Mouse (Mus musculus) midbrain, embryonic 15.5 days (tissue): Measurements from ENCODE around the gene Noc2l. TPM values are rescaled to one million over a fixed set of nuclear protein-coding genes. Genes with fewer than 3 reads are reported as not detected.

Experiments used
- ATAC-seq: fragments of 200-750 bp; cut with Nextera tagmentation; replicated peaks from 2 replicates; pipeline ENCODE4 v1.8.0; 2017; ENCODE audit warnings: moderate TSS enrichment
- H3K27ac ChIP-seq: fragments of 300-500 bp; sonication (generic); 2 replicates; pipeline ENCODE4 v1.5.1; 2015; ENCODE audit warnings: mild to moderate bottlenecking, inconsistent platforms
- H3K27me3 ChIP-seq: fragments of 300-500 bp; sonication (generic); replicated peaks from 2 replicates; pipeline ENCODE4 v1.6.1; 2015; ENCODE audit warnings: inconsistent platforms
- H3K36me3 ChIP-seq: fragments of 300-500 bp; sonication (generic); replicated peaks from 2 replicates; pipeline ENCODE4 v1.6.1; 2015; ENCODE audit warnings: inconsistent platforms
- H3K4me1 ChIP-seq: fragments of 300-500 bp; sonication (generic); 2 replicates; pipeline ENCODE4 v1.6.1; 2015; ENCODE audit warnings: inconsistent platforms
- H3K4me2 ChIP-seq: fragments of 300-500 bp; sonication (generic); 2 replicates; pipeline ENCODE4 v1.6.1; 2015; ENCODE audit warnings: inconsistent platforms, mild to moderate bottlenecking, moderate library complexity
- H3K4me3 ChIP-seq: fragments of 300-500 bp; sonication (generic); 2 replicates; pipeline ENCODE4 v1.5.1; 2015; ENCODE audit warnings: mild to moderate bottlenecking, inconsistent platforms
- H3K9ac ChIP-seq: fragments of 300-500 bp; sonication (generic); 2 replicates; pipeline ENCODE4 v1.6.1; 2015; ENCODE audit warnings: mild to moderate bottlenecking, inconsistent platforms
- H3K9me3 ChIP-seq: fragments of 300-500 bp; sonication (generic); 2 replicates; pipeline ENCODE4 v1.6.1; 2016; ENCODE audit warnings: inconsistent platforms
- WGBS: fragments of 180-500 bp; shearing (Covaris S2); methylation state at CpG from one replicate; pipeline ENCODE4 v1.1.7; 2015; ENCODE audit warnings: mixed read lengths; 5-methylcytosine and 5-hydroxymethylcytosine counted together
- polyA plus RNA-seq: library from polyadenylated mRNA; unstranded; fragments of >200 nt; fragmentation: Nextera tagmentation; extraction: Ambion mirVana; gene quantifications from 2 replicates; pipeline ENCODE4 v1.2.1, GENCODE M21; 2015

Noc2l gene
- polyA plus RNA-seq, 1 experiment from 2014 or later: 60.4 TPM

DNA sequence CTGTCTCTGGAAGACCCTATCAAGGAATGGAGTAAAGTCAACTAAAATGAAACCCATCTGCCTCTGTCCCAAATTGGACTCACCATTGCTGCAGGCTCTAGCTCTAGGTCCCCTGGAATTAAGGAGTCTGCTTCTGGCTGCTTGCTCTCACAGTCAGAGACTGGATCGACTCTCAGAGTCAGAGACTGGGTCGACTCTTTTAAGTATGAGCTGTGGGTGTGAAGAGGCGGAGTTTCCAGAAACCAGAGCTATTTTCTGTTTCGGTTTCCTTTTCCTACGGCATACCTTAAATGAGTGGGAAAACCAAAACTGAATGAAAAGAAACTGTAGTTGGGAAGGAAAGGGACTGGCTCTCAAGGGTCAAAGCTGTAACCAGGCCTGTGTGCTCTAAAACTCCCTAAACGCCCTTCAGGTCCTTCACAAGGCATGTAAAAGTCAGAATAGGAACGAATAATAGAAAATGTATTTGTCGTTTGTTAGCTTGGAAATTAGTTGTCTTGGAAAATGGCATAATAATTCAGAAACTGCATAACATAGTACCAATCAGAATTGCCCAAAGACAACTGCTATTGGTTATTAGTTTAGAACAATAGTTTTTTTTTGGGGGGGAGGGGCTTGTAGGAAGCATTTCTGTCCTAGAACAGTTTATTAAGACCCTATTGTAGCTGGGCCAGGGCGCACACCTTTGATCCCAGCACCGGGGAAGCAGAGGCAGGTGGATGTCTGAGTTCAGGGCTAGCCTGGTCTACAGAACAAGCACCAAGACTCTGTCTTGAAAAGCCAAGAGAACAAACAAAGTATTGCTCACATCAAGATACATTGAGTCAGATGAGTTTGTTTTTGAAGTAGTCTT lies 35.0 kb upstream of the Noc2l start, which contains the start of gene Isg15:
Isg15 (minus strand) TSS at position 196 of the 853 bp plus-strand sequence.
- Histone ChIP-seq H3K9me3 (no peaks in the 10 kb centered on the region), H3K36me3 (no peaks in the 10 kb centered on the region), H3K4me2 (no peak within 1 kb of the TSS), H3K27ac (no peak within 1 kb of the TSS), H3K27me3 (no peaks in the 10 kb centered on the region; the same call in 1 of the 2 replicates), H3K9ac (no peak within 1 kb of the TSS), H3K4me1 (peaks cover 29% of the 10 kb centered on the region), H3K4me3 (no peak within 1 kb of the TSS)
- ATAC-seq: no peak
- 69% methylated on average over 10 of the region's 10 CpGs for WGBS

DNA sequence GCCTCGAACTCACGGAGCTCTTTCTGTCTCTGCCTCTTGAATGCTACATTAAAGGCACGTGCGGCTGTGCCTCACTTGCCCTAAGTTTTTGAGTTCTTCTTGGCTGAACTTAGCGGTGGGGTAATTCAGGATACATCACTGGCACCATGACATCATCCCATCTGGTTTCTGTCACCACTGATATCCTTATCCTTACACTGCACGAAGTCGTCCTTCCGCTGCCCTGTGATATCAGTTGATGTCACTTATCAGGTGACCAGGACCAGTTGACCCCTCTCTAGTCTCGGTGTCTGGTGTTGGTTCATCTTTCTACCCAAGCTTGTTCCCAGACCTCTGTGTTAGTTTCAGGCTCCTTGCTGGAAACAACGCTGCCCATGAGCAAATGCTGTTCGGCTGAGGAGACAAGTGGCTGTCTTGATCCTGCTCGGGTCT lies 33.3 kb upstream of the Noc2l start:
- peaks cover 19% of the 10 kb centered on the region for H3K4me1 ChIP-seq
- H3K27ac ChIP-seq: peak overlapping the region; percentile 67
- no peaks in the 10 kb centered on the region for H3K36me3 ChIP-seq
- ATAC-seq: no peak
- peak overlapping the region; percentile 91 for H3K4me2 ChIP-seq
- H3K4me3 ChIP-seq: peak overlapping the region; percentile 50
- H3K27me3 ChIP-seq: no peaks in the 10 kb centered on the region; the same call in 1 of the 2 replicates
- H3K9ac ChIP-seq: peak overlapping the region; percentile 49; the same call in 1 of the 2 replicates
- WGBS: 44% methylated on average over 12 of the region's 12 CpGs
- no peaks in the 10 kb centered on the region for H3K9me3 ChIP-seq

DNA sequence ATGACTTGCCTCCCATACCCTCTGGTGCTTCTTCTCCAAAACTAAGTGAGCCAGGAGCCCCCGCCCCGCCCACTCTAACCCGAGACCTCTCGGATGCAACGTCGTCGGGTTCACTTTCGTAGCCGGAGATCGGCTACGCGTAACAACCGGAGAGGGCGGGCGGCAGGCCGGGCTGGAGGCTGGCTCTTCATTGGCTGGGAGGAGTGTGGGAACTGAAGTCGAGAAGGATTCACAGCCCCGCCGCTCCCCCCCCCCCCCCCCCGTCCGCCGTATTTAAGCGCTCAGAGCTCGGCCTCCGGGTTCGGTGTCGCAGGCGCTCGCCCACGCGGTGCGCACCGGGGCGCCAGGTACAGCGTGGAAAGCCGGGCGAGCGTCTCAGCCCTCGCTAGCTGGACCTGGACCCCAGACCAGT lies 32.8 kb upstream of the Noc2l start, which contains the start of gene AW011738:
AW011738 (plus strand) TSS at position 304 of the 412 bp plus-strand sequence.
- Histone ChIP-seq H3K9me3 (no peaks in the 10 kb centered on the region), H3K9ac (peak within 1 kb of the TSS; percentile 49), H3K4me1 (peaks cover 19% of the 10 kb centered on the region), H3K4me3 (peak within 1 kb of the TSS; percentile 50), H3K36me3 (no peaks in the 10 kb centered on the region), H3K27me3 (no peaks in the 10 kb centered on the region; the same call in 1 of the 2 replicates), H3K27ac (peak within 1 kb of the TSS; percentile 72), H3K4me2 (peak within 1 kb of the TSS; percentile 91)
- WGBS: under 1% methylated on average over 39 of the region's 39 CpGs
- peak; percentile 67 for ATAC-seq

DNA sequence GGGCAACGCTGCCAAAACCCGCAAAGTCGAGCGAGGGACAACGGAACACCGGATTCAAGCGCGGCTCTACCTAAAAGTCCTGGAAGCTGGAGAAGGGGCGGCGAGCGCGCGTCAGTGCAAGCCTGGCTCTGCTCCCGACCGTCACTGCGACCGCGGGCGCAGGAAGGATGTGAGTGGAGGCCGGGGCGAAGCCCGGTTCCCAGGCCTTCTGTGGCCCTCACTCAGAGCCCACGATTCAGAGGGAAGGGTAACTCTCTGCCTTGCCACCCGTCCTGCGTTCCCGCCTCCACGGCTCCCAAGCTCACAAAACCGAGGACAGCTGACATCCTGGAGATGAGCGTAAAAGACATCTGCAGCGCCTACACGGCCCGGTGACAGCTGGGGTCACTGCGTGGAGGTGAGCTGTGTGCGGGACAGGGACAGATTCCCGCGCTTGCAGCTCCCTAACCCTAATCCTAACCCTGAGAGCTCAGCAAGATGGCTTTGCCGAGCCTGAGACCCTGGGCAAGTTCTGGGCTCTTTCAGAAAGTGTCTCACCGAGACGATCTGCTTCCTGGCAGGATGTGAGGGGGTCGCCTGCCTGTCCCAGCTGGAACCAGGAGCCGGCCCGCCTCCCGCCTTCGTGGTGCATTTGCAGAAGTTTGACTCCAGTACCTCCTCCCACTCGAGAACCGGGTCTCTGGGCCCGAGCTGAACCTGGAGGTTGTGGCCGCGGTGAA lies 32.2 kb upstream of the Noc2l start:
- WGBS: under 1% methylated on average over 49 of the region's 49 CpGs
- Histone ChIP-seq H3K4me3 (peak overlapping the region; percentile 50), H3K9me3 (no peaks in the 10 kb centered on the region), H3K9ac (peak overlapping the region; percentile 49), H3K4me1 (peaks cover 19% of the 10 kb centered on the region), H3K27me3 (no peaks in the 10 kb centered on the region; the same call in 1 of the 2 replicates), H3K27ac (peak overlapping the region; percentile 72), H3K4me2 (peak overlapping the region; percentile 91), H3K36me3 (no peaks in the 10 kb centered on the region)
- ATAC-seq: peak; percentile 29; the same call in 1 of the 2 replicates

DNA sequence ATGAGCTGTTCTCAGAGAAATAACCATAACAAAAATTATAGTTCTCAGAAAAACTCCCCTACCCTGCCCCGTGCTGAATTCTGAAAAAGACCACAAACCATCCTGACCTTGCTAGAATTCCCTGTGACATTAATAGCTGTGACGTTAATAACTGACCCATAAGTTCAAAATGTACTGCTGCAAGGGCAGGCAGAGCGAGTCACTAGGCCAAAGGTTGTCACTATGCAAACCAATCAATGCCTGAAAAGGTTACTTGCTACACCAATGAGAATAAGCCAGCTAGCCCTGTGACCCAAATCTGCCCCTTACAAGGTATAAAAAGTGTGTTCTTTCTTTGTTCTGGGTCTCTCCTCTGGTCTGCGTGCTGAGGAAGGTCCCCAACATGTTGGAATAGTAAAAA lies 26.9 kb upstream of the Noc2l start:
- Histone ChIP-seq H3K4me2 (no peak overlapping the region), H3K9me3 (no peaks in the 10 kb centered on the region), H3K27ac (no peak overlapping the region), H3K36me3 (no peaks in the 10 kb centered on the region), H3K27me3 (no peaks in the 10 kb centered on the region), H3K9ac (no peak overlapping the region), H3K4me3 (no peak overlapping the region), H3K4me1 (peaks cover 5% of the 10 kb centered on the region)
- no peak for ATAC-seq
- 84% methylated on average over 4 of the region's 4 CpGs for WGBS

DNA sequence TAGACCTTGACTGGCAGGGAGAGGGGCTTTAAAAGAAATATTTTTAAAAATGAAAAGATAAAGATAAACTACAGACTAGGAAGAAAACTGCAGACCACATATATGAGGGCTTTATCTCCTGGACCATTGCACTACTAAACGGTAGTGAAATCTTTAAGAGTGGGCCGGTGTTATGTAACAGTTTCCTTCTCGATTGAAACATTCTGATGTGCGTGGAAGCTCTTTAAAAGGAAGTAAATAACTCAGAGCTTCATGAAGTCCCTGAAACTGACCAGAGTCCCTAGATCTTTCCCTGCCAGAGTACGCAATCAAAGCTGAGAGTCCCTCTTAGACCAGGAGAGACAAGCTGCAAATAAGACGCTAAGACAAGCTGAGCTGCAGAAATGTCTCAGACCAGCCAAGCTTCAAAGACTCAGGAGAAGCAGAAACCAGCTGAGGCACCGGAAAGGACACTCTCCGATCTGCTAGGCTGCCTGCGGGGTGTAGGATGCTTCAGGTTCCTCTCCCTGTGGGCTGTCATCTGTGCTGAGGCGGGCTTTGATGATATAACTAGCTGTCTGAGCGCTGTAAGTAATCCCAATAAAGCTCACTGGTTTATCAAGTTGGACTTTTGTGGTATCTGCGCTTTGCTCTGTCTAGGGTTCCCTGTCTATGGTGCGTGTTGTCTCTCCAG lies 25.7 kb upstream of the Noc2l start:
- no peak overlapping the region for H3K4me2 ChIP-seq
- no peak overlapping the region for H3K9ac ChIP-seq
- ATAC-seq: no peak
- H3K4me3 ChIP-seq: no peak overlapping the region
- 76% methylated on average over 13 of the region's 13 CpGs for WGBS
- H3K27me3 ChIP-seq: no peaks in the 10 kb centered on the region
- no peaks in the 10 kb centered on the region for H3K4me1 ChIP-seq
- H3K36me3 ChIP-seq: no peaks in the 10 kb centered on the region
- no peak overlapping the region for H3K27ac ChIP-seq
- H3K9me3 ChIP-seq: no peaks in the 10 kb centered on the region

DNA sequence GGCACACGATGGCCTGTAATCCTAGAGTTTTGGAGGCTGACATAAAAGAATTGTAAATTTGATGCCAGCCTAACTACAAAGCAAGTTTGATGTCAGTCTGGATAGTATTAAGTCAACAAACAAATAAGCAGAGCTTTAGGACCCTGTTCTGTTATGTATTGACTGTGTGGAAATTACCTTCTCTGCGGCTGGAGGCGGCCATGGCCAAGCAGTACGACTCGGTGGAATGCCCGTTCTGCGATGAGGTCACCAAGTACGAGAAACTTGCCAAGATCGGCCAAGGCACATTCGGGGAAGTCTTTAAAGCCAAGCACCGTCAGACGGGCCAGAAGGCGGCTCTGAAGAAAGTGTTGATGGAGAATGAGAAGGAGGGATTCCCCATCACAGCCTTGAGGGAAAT lies 22.7 kb upstream of the Noc2l start:
- Histone ChIP-seq H3K27ac (no peak overlapping the region), H3K4me1 (no peaks in the 10 kb centered on the region), H3K9me3 (no peaks in the 10 kb centered on the region), H3K27me3 (no peaks in the 10 kb centered on the region), H3K36me3 (no peaks in the 10 kb centered on the region), H3K4me3 (no peak overlapping the region), H3K4me2 (no peak overlapping the region), H3K9ac (no peak overlapping the region)
- WGBS: 97% methylated on average over 13 of the region's 13 CpGs
- ATAC-seq: no peak

DNA sequence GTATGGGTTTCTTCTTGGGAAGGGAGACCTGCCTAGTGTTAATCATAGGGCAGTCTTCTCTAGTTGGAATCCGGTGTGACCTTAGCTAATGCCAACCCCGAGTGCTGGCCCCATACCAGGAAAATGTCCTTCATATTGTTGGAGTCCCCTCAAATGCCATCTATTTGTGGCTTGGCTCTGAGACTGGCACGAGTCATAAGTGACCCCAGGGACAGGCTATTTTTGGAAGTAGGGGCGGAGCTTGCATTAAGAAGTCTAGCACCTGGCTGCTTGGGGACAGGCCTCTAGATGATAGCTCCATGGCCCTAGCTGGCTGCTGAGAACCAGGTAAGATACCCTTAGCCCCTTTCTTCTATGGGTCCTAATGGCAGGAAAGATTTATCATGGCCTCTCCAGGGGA lies 20.2 kb upstream of the Noc2l start, which contains the start of gene Perm1:
Perm1 (plus strand) TSS at position 220 of the 400 bp plus-strand sequence.
- H3K9ac ChIP-seq: no peak within 1 kb of the TSS
- H3K4me3 ChIP-seq: no peak within 1 kb of the TSS
- no peaks in the 10 kb centered on the region for H3K36me3 ChIP-seq
- no peaks in the 10 kb centered on the region for H3K4me1 ChIP-seq
- ATAC-seq: no peak
- no peaks in the 10 kb centered on the region for H3K27me3 ChIP-seq
- 88% methylated on average over 4 of the region's 4 CpGs for WGBS
- H3K9me3 ChIP-seq: no peaks in the 10 kb centered on the region
- H3K4me2 ChIP-seq: no peak within 1 kb of the TSS
- no peak within 1 kb of the TSS for H3K27ac ChIP-seq

DNA sequence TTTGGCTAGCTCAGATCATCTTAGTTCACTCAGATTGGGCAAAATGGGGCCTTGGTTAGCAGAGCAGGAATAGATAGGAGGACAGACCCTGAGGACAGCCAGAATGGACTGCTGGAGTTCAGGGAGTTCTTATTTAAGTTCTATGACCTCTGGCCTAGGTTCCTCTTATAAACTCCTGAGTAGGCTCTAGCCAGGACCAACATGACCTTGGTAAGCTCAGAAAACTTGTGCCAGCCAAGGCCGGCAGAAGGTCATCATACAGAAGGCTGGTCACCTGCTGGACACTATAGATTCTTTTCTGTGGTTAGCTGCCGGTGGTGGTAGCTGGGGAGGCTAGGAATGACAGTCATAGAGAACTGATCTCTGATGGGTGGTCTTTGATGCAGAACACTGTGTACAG lies 19.6 kb upstream of the Noc2l start:
- Histone ChIP-seq H3K27ac (no peak overlapping the region), H3K4me2 (no peak overlapping the region), H3K9ac (no peak overlapping the region), H3K4me3 (no peak overlapping the region), H3K27me3 (no peaks in the 10 kb centered on the region), H3K4me1 (no peaks in the 10 kb centered on the region), H3K9me3 (no peaks in the 10 kb centered on the region), H3K36me3 (no peaks in the 10 kb centered on the region)
- WGBS: 86% methylated on average over 2 of the region's 2 CpGs
- ATAC-seq: no peak

DNA sequence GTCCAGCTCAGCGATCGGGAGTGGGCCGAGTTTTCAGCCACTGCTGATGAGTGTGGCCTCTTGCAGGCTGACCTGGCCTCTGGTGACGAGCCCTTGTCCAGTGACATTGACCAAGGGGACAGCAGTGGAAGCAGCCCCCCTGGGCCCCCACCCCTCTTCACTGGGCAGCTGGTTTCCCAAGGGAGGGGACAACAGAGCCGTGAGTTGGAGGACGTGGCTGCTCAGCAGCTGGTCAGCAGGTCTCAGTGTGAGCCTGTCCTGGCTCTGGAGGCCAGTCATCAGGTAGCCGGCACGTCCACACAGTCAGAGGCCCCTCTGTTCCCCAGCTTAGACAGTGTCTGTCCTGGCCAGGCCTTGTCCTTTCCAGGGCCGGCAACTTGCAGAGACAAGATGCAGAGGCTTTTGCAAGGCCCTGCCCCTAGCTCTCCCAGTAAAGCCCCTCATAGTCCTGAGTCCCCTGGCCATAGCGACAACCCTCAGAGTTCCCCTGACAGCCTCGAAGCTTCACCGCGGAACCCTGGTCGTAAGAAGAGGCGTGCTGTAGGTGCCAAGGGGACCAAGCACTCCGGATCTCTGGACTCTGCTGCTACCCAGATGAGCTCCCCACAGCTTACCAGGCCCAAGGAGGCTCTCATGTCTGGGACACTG lies 18.7 kb upstream of the Noc2l start:
- 0 out of 2 replicates have a peak, but pooled peaks have one; percentile 20 for ATAC-seq
- H3K9ac ChIP-seq: no peak overlapping the region
- no peaks in the 10 kb centered on the region for H3K4me1 ChIP-seq
- H3K36me3 ChIP-seq: no peaks in the 10 kb centered on the region
- H3K27me3 ChIP-seq: no peaks in the 10 kb centered on the region
- 83% methylated on average over 16 of the region's 16 CpGs for WGBS
- no peak overlapping the region for H3K4me2 ChIP-seq
- H3K9me3 ChIP-seq: no peaks in the 10 kb centered on the region
- H3K4me3 ChIP-seq: no peak overlapping the region
- no peak overlapping the region for H3K27ac ChIP-seq

DNA sequence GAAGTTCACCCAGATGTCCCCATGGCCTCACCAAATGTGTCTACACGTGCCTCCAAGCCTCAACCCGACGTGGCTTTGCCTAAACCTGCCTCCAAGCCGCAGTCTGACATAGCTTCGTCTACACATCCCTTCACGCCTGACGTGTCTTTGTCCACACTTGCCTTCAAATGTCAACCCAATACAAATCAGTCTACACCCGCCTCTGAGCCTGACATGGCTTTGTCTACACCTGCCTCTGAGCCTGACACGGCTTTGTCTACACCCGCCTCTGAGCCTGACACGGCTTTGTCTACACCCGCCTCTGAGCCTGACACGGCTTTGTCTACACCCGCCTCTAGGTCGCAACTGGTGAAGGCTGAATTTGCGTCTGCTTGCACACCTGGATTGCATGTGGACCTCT lies 18.0 kb upstream of the Noc2l start:
- Histone ChIP-seq H3K36me3 (no peaks in the 10 kb centered on the region), H3K9me3 (no peaks in the 10 kb centered on the region), H3K4me1 (no peaks in the 10 kb centered on the region), H3K9ac (no peak overlapping the region), H3K27ac (no peak overlapping the region), H3K4me3 (no peak overlapping the region), H3K27me3 (no peaks in the 10 kb centered on the region), H3K4me2 (no peak overlapping the region)
- 80% methylated on average over 16 of the region's 16 CpGs for WGBS
- ATAC-seq: no peak
